22 mouse cellular contexts compared by ENCODE assay signal in the genomic region with DNA sequence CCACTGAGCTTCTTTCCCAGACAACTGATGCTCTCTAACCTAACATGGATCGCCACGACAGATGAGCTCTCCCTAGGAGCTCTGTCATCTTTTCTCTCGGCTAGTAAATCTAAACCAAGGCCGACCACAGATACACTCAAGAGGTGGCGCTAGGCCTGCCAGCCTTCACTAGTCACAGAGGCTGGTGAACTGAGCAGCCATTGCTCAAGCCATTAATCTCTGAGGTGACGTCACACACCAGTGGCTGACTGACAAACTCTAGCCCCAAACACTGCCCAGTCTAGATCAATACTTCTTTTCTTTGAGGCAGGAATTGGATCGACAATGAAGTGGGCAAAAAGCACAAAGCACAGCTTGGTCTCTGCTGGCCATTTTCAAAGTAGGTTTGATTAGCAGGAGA.
DNase-seq lines count a peak whose midpoint lies in the region; ATAC-seq lines count a peak whose summit lies in the region.
"Had no signal": no experiment of that assay in that cellular context is flagged by ENCODE, and none has a peak within 500 bp of the region (broad histone marks: within the 10 kb centered on the region; RNA-seq: fewer than 3 reads in every experiment).

No protein-coding gene starts in this region.

- H3K36me3 ChIP-seq in hindbrain, embryonic 10.5 days: no peaks in the 10 kb centered on the region
- no peaks in the 10 kb centered on the region for H3K36me3 ChIP-seq in hindbrain, embryonic 14.5 days (replicated peaks; ENCODE audit: control insufficient read depth, insufficient read depth)
- no peaks in the 10 kb centered on the region for H3K36me3 ChIP-seq in midbrain, embryonic 12.5 days
- H3K36me3 ChIP-seq in midbrain, embryonic 16.5 days (ENCODE audit: control insufficient read depth, insufficient read depth, low read length): no peaks in the 10 kb centered on the region
- H3K36me3 ChIP-seq: forebrain, embryonic 10.5 days; heart, embryonic 13.5 days; hindbrain, embryonic 13.5 days had no signal

- peak overlapping the region; percentile 75; the same call in 1 of the 2 replicates for H3K27ac ChIP-seq in hindbrain, embryonic 10.5 days
- no peak overlapping the region for H3K27ac ChIP-seq in hindbrain, embryonic 14.5 days
- no peak overlapping the region for H3K27ac ChIP-seq in midbrain, embryonic 12.5 days (replicated peaks)
- H3K27ac ChIP-seq in midbrain, embryonic 16.5 days (ENCODE audit: low read length): no peak overlapping the region
- H3K27ac ChIP-seq: heart, embryonic 13.5 days; hindbrain, embryonic 13.5 days; hindbrain, postnatal 0 days had no signal

- no peak for DNase-seq in cerebellum, adult 18-20 months
- no peak for DNase-seq in hindbrain, embryonic 10.5 days (ENCODE audit: low spot score)
- DNase-seq in hindbrain, embryonic 14.5 days (ENCODE audit: low spot score): no peak
- peak; percentile 34 for DNase-seq in brain, adult 2 months (ENCODE audit: low read depth, low spot score)
- DNase-seq in testis, postnatal 10 days (ENCODE audit: low spot score): no peak
- DNase-seq: adrenal gland, adult 8-10 months; adrenal gland, postnatal 25 days; cerebellum, adult 11-12 months; cerebellum, adult 9-10 months; gastrocnemius, postnatal 25 days; heart, adult 18-20 months; heart, postnatal 14 days had no signal

- no peak overlapping the region for H3K4me3 ChIP-seq in hindbrain, embryonic 10.5 days
- H3K4me3 ChIP-seq in hindbrain, embryonic 14.5 days (replicated peaks; ENCODE audit: low read length): no peak overlapping the region
- no peak overlapping the region for H3K4me3 ChIP-seq in midbrain, embryonic 12.5 days
- no peak overlapping the region for H3K4me3 ChIP-seq in midbrain, embryonic 16.5 days (ENCODE audit: low read depth, low read length)
- H3K4me3 ChIP-seq: forebrain, embryonic 10.5 days; heart, embryonic 13.5 days; hindbrain, embryonic 13.5 days had no signal

- no peak overlapping the region for H3K4me2 ChIP-seq in hindbrain, embryonic 14.5 days (replicated peaks)
- no peak overlapping the region for H3K4me2 ChIP-seq in midbrain, embryonic 12.5 days (replicated peaks)
- no peak overlapping the region for H3K4me2 ChIP-seq in midbrain, embryonic 16.5 days (ENCODE audit: low read length)
- H3K4me2 ChIP-seq: heart, embryonic 13.5 days; hindbrain, embryonic 13.5 days had no signal

- H3K27me3 ChIP-seq in hindbrain, embryonic 10.5 days (ENCODE audit: insufficient read depth, poor library complexity, severe bottlenecking): no peaks in the 10 kb centered on the region
- no peaks in the 10 kb centered on the region for H3K27me3 ChIP-seq in hindbrain, embryonic 14.5 days (ENCODE audit: control insufficient read depth, insufficient read depth, low read length)
- H3K27me3 ChIP-seq in midbrain, embryonic 12.5 days: no peaks in the 10 kb centered on the region
- no peaks in the 10 kb centered on the region for H3K27me3 ChIP-seq in midbrain, embryonic 16.5 days (ENCODE audit: control insufficient read depth, insufficient read depth, low read depth, low read length)
- H3K27me3 ChIP-seq: heart, embryonic 13.5 days; hindbrain, embryonic 13.5 days had no signal

- H3K4me1 ChIP-seq in hindbrain, embryonic 10.5 days (replicated peaks): peaks cover 36% of the 10 kb centered on the region
- H3K4me1 ChIP-seq in hindbrain, embryonic 14.5 days (replicated peaks; ENCODE audit: control insufficient read depth, insufficient read depth, low read length): peaks cover 5% of the 10 kb centered on the region; the same call in 1 of the 2 replicates
- H3K4me1 ChIP-seq in midbrain, embryonic 12.5 days: peaks cover 17% of the 10 kb centered on the region
- H3K4me1 ChIP-seq in midbrain, embryonic 16.5 days (ENCODE audit: control insufficient read depth, insufficient read depth, low read length): peaks cover 6% of the 10 kb centered on the region; the same call in 1 of the 2 replicates

- WGBS in hindbrain, embryonic 10.5 days: 59% methylated on average over 7 of the region's 7 CpGs
- 43% methylated on average over 7 of the region's 7 CpGs for WGBS in hindbrain, embryonic 14.5 days
- WGBS in midbrain, embryonic 12.5 days: 50% methylated on average over 7 of the region's 7 CpGs
- WGBS in midbrain, embryonic 16.5 days: 44% methylated on average over 7 of the region's 7 CpGs

- peak; percentile 42; the same call in 1 of the 2 replicates for ATAC-seq in cerebellum, adult (ENCODE audit: insufficient number of reproducible peaks, low FRiP score, low TSS enrichment)
- no peak for ATAC-seq in hindbrain, embryonic 14.5 days (ENCODE audit: low FRiP score)
- peak; percentile 60; the same call in 1 of the 2 replicates for ATAC-seq in midbrain, embryonic 12.5 days (ENCODE audit: low FRiP score, low read depth)
- ATAC-seq in midbrain, embryonic 16.5 days: no peak
- ATAC-seq: activated CD4-positive, CD25-positive, alpha-beta regulatory T cell, adult 4 months; forebrain, embryonic 14.5 days; hindbrain, postnatal 0 days; inflammation-experienced regulatory T-cells, adult 6 months had no signal

- H3K9me3 ChIP-seq in hindbrain, embryonic 10.5 days: no peaks in the 10 kb centered on the region
- no peaks in the 10 kb centered on the region for H3K9me3 ChIP-seq in hindbrain, embryonic 14.5 days (ENCODE audit: control insufficient read depth, low read length)
- H3K9me3 ChIP-seq in midbrain, embryonic 12.5 days: no peaks in the 10 kb centered on the region
- H3K9me3 ChIP-seq in midbrain, embryonic 16.5 days (replicated peaks; ENCODE audit: control insufficient read depth, low read length, poor library complexity, severe bottlenecking): no peaks in the 10 kb centered on the region
- H3K9me3 ChIP-seq: forebrain, embryonic 10.5 days; heart, embryonic 13.5 days; hindbrain, embryonic 13.5 days had no signal

- no peak overlapping the region for H3K9ac ChIP-seq in hindbrain, embryonic 14.5 days
- H3K9ac ChIP-seq in midbrain, embryonic 12.5 days (replicated peaks): no peak overlapping the region
- H3K9ac ChIP-seq in midbrain, embryonic 16.5 days (ENCODE audit: low read depth, low read length): no peak overlapping the region
- H3K9ac ChIP-seq: heart, embryonic 13.5 days; hindbrain, embryonic 13.5 days had no signal

Comparison
In these comparisons a context has a peak if more than half of its experiments do, and no peak if none do; other contexts are left out.
1. ATAC-seq: peak in cerebellum, adult (single experiment) and midbrain, embryonic 12.5 days (single experiment); none in hindbrain, embryonic 14.5 days (single experiment) and midbrain, embryonic 16.5 days (single experiment).